Mouse (Mus musculus) hindbrain, embryonic 16.5 days (tissue): Measurements from ENCODE around the gene Stx7. TPM values are rescaled to one million over a fixed set of nuclear protein-coding genes. Genes with fewer than 3 reads are reported as not detected.

Experiments
- ATAC-seq: fragments of 200-750 bp; cut with Nextera tagmentation; 2 replicates; pipeline ENCODE4 v1.8.0; 2017; ENCODE audit warnings: moderate TSS enrichment, moderate library complexity
- H3K27ac ChIP-seq: fragments of 300-500 bp; sonication (generic); 2 replicates; pipeline ENCODE4 v1.5.1; 2014; ENCODE audit warnings: low read depth, mild to moderate bottlenecking, control low read depth, low read length, moderate library complexity
- H3K27me3 ChIP-seq: fragments of 300-500 bp; sonication (generic); replicated peaks from 2 replicates; pipeline ENCODE4 v1.6.1; 2014; ENCODE audit warnings: low read length; ENCODE audit not compliant: control insufficient read depth, insufficient read depth
- H3K36me3 ChIP-seq: fragments of 300-500 bp; sonication (generic); 2 replicates; pipeline ENCODE4 v1.6.1; 2014; ENCODE audit warnings: mild to moderate bottlenecking, low read length, moderate library complexity, mixed read lengths; ENCODE audit not compliant: control insufficient read depth, insufficient read depth
- H3K4me1 ChIP-seq: fragments of 300-500 bp; sonication (generic); 2 replicates; pipeline ENCODE4 v1.6.1; 2014; ENCODE audit warnings: low read depth, low read length; ENCODE audit not compliant: control insufficient read depth, insufficient read depth
- H3K4me2 ChIP-seq: fragments of 300-500 bp; sonication (generic); 2 replicates; pipeline ENCODE4 v1.6.1; 2014; ENCODE audit warnings: mild to moderate bottlenecking, low read length, control low read depth, moderate library complexity
- H3K4me3 ChIP-seq: fragments of 300-500 bp; sonication (generic); 2 replicates; pipeline ENCODE4 v1.5.1; 2014; ENCODE audit warnings: mild to moderate bottlenecking, low read length, control low read depth, moderate library complexity
- H3K9ac ChIP-seq: fragments of 300-500 bp; sonication (generic); 2 replicates; pipeline ENCODE4 v1.6.1; 2014; ENCODE audit warnings: low read depth, mild to moderate bottlenecking, control low read depth, low read length, moderate library complexity
- H3K9me3 ChIP-seq: fragments of 300-500 bp; sonication (generic); 2 replicates; pipeline ENCODE4 v1.6.1; 2014; ENCODE audit warnings: mild to moderate bottlenecking, low read length, moderate library complexity; ENCODE audit not compliant: control insufficient read depth
- WGBS: fragments of 180-500 bp; shearing (Covaris S2); extraction: QIAGEN DNeasy Blood & Tissue Kit; methylation state at CpG from one replicate; pipeline ENCODE4 v1.1.7; 2014; 5-methylcytosine and 5-hydroxymethylcytosine counted together
- polyA plus RNA-seq: library from polyadenylated mRNA; unstranded; fragments of >200 nt; fragmentation: Nextera tagmentation; extraction: Ambion mirVana; gene quantifications from 2 replicates; pipeline ENCODE4 v1.2.1, GENCODE M21; 2015

Gene Stx7
- polyA plus RNA-seq, 1 experiment from 2014 or later = 358 TPM

DNA sequence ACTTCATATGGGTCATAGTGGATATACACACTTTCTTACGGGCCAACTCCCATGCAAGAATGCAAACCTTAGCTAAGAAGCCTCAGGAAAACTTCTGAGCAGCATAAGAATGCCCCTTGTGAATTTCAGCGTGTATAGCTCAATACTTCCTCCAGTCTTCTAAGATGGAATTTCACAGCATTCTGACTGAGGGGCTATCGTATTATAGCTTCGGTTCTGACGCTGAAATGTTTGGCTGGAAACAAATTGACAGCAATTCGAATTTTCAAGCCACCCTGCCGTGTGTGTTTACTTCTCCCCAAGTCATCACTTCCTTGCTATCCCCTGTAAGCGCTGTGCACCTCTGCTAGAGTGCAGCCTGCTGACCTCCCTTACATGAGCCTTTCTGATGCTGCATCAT is 75.5 kb downstream of the Stx7 start:
- Histone ChIP-seq H3K36me3 (no peaks in the 10 kb centered on the region), H3K27me3 (peaks cover 16% of the 10 kb centered on the region), H3K27ac (no peak overlapping the region), H3K4me1 (peaks cover 9% of the 10 kb centered on the region), H3K9ac (no peak overlapping the region), H3K4me3 (no peak overlapping the region), H3K9me3 (no peaks in the 10 kb centered on the region), H3K4me2 (no peak overlapping the region; the same call in 1 of the 2 replicates)
- ATAC-seq = no peak
- 19% methylated on average over 8 of the region's 8 CpGs for WGBS

DNA sequence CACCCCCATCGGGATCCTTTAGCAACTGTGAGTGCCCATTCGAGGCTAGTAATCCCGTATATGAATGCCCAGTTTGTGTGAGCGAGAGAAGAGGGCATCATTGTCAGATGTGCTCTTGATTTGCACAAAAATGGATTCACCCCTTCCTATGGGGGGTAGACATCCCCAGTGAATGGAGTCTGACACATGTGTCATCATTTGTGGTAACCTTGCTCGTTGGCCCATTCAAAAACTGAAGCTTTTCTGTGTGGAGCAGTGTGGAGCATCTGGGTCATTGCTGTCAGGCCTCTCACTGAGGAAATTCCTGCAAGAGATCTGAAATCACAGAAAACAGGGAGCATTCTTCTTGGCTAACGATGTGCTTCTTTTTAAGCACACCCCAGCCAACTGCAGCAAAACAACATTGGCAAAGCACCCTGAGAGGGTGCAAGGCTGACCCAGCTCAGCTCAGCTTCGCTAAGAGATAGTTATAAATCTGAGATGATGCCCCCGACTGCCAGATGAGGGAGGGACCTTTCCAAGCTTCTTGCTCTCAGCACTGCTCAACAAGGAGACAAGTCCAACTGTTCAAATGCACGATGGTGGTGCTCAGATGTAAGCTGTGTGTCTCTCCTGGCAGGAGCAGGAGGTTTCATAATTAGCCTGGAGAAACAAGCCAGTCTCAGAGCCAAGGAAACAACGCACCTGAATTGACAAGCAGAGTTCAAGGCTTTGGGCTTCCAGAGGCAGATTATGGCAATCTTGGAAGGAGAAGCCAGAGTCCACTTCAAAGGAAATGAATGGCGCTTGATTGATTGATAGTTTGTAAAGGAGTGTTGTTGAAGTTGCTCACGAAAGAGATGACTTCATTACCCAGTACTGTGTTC is 79.4 kb downstream of the Stx7 start:
- Histone ChIP-seq H3K9ac (no peak overlapping the region), H3K27ac (no peak overlapping the region), H3K36me3 (no peaks in the 10 kb centered on the region), H3K27me3 (peaks cover 6% of the 10 kb centered on the region; the same call in 1 of the 2 replicates), H3K4me2 (no peak overlapping the region), H3K9me3 (no peaks in the 10 kb centered on the region), H3K4me1 (peaks cover 3% of the 10 kb centered on the region; the same call in 1 of the 2 replicates), H3K4me3 (no peak overlapping the region)
- ATAC-seq = peak; percentile 62
- 34% methylated on average over 12 of the region's 12 CpGs for WGBS

DNA sequence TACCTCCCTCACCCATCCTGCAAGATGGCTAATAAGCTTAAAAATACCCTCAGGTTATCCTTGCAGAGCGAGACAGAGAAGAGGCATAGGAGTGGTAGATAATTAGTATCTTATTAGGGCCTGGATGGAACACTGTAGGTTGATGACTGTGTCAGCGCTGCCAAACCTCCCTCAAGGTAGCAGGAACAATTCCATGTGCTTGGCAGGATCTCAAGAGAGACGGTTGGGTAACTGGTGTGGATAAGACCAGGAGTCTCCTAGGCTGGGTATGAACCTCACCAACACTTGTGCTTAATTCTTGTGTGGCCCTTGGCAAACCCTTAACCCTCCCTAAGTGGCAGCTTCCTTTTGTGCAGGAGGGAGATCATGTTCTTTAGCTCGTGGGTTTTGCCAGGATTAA is 83.2 kb downstream of the Stx7 start:
- Histone ChIP-seq H3K9me3 (no peaks in the 10 kb centered on the region), H3K27ac (no peak overlapping the region), H3K27me3 (no peaks in the 10 kb centered on the region), H3K9ac (no peak overlapping the region), H3K4me3 (no peak overlapping the region), H3K36me3 (no peaks in the 10 kb centered on the region), H3K4me1 (peaks cover 7% of the 10 kb centered on the region), H3K4me2 (no peak overlapping the region)
- ATAC-seq = no peak
- 64% methylated on average over 4 of the region's 4 CpGs for WGBS

DNA sequence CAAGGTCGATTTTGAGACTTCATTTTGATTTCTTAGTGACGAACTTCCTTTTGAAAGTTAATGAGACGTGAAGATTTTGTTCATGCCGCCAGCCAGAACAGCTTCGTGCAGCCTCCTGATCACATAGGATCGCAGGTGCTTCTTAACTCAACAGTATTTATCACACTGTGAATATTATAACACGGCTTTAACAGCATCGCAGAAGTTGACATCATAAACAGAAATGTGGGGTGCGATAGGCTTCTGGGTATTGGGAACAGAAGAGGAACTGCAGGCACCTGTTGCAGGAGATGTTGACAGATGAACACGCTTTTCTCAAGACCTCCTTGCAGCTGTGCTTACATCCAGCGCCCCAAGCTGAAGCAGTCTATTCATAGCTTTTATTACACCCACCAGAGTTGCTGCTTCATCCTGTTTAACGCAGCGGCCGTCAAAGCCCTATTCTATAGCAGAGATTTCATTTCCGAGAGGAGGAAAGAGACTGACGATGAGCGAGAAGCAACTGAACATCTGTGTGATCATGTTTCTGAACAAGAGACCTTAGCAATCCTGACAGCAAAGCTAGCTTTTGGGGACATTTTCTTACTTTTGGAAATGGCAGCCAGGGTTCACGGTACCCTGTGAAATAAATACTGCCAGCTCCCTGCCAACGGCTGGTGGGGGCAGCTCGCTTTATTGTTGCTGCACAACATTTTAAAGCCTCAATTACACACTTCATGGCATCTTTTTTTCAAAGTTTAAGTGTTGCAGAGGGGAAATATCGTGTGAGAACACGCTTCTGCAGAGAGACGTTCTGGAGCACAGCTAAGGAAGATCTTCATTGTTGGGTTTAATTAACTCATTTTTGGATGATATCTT is 86.6 kb downstream of the Stx7 start:
- Histone ChIP-seq H3K4me3 (peak overlapping the region; percentile 22), H3K9me3 (peaks cover 4% of the 10 kb centered on the region), H3K9ac (no peak overlapping the region), H3K27me3 (no peaks in the 10 kb centered on the region), H3K27ac (no peak overlapping the region), H3K4me1 (peaks cover 7% of the 10 kb centered on the region), H3K4me2 (peak overlapping the region; percentile 53), H3K36me3 (no peaks in the 10 kb centered on the region)
- WGBS = 40% methylated on average over 23 of the region's 23 CpGs
- ATAC-seq = peak; percentile 83

Other genes with a start within 250 kb of the Stx7 start
- not detected in 2 replicates for gene Taar1, start 228.9 kb upstream of the Stx7 start, polyA plus RNA-seq
- 0.15 TPM in 1 of 2 replicates, not detected in the other for gene Taar2, start 210.7 kb upstream of the Stx7 start, polyA plus RNA-seq
- gene Taar3, start 199.7 kb upstream of the Stx7 start, polyA plus RNA-seq = not detected in 2 replicates
- gene Taar4, start 188.8 kb upstream of the Stx7 start, polyA plus RNA-seq = not detected in 2 replicates
- gene Taar5, start 178.6 kb upstream of the Stx7 start, polyA plus RNA-seq = 0.15 TPM in 1 of 2 replicates, not detected in the other
- gene Taar6, start 163.7 kb upstream of the Stx7 start, polyA plus RNA-seq = not detected in 2 replicates
- gene Taar7a, start 155.8 kb upstream of the Stx7 start, polyA plus RNA-seq = not detected in 2 replicates
- not detected in 2 replicates for gene Taar7b, start 149.4 kb upstream of the Stx7 start, polyA plus RNA-seq
- not detected in 2 replicates for gene Taar7d, start 122.1 kb upstream of the Stx7 start, polyA plus RNA-seq
- not detected in 2 replicates for gene Taar7e, start 111.7 kb upstream of the Stx7 start, polyA plus RNA-seq
- not detected in 2 replicates for gene Taar7f, start 99.8 kb upstream of the Stx7 start, polyA plus RNA-seq
- not detected in 2 replicates for gene Taar8a, start 72.8 kb upstream of the Stx7 start, polyA plus RNA-seq
- not detected in 2 replicates for gene Taar8b, start 57.0 kb upstream of the Stx7 start, polyA plus RNA-seq
- not detected in 2 replicates for gene Taar8c, start 47.4 kb upstream of the Stx7 start, polyA plus RNA-seq
- not detected in 2 replicates for gene Taar9, start 39.8 kb upstream of the Stx7 start, polyA plus RNA-seq
- 9.7 and 10.2 TPM in 2 replicates for gene Moxd1, start 74.2 kb downstream of the Stx7 start, polyA plus RNA-seq